Mouse (Mus musculus) kidney, embryonic 16.5 days (tissue): ENCODE measurements around the gene Lrriq4. TPM values are rescaled to one million over a fixed set of nuclear protein-coding genes. Genes with fewer than 3 reads are reported as not detected.

Experiments
- ATAC-seq: fragments of 200-750 bp; cut with Nextera tagmentation; 2 replicates; pipeline ENCODE4 v1.8.0; 2017; ENCODE audit warnings: moderate TSS enrichment; ENCODE audit not compliant: low FRiP score, low TSS enrichment
- H3K27ac ChIP-seq: fragments of 300-500 bp; sonication (generic); 2 replicates; pipeline ENCODE4 v1.5.1; 2014; ENCODE audit warnings: low read length
- H3K27me3 ChIP-seq: fragments of 300-500 bp; sonication (generic); 2 replicates; pipeline ENCODE4 v1.6.1; 2014; ENCODE audit warnings: low read length, control low read depth, mixed read lengths; ENCODE audit not compliant: insufficient read depth
- H3K36me3 ChIP-seq: fragments of 300-500 bp; sonication (generic); 2 replicates; pipeline ENCODE4 v1.6.1; 2014; ENCODE audit warnings: low read length, control low read depth, mixed read lengths; ENCODE audit not compliant: insufficient read depth
- H3K4me1 ChIP-seq: fragments of 300-500 bp; sonication (generic); 2 replicates; pipeline ENCODE4 v1.6.1; 2014; ENCODE audit warnings: low read length, control low read depth, mixed read lengths; ENCODE audit not compliant: insufficient read depth
- H3K4me2 ChIP-seq: fragments of 300-500 bp; sonication (generic); replicated peaks from 2 replicates; pipeline ENCODE4 v1.6.1; 2014; ENCODE audit warnings: low read depth, low read length
- H3K4me3 ChIP-seq: fragments of 300-500 bp; sonication (generic); 2 replicates; pipeline ENCODE4 v1.5.1; 2014; ENCODE audit warnings: mild to moderate bottlenecking, low read length
- H3K9ac ChIP-seq: fragments of 300-500 bp; sonication (generic); replicated peaks from 2 replicates; pipeline ENCODE4 v1.6.1; 2014; ENCODE audit warnings: low read length
- H3K9me3 ChIP-seq: fragments of 300-500 bp; sonication (generic); 2 replicates; pipeline ENCODE4 v1.6.1; 2016; ENCODE audit warnings: low read length, control low read depth
- WGBS: fragments of 180-500 bp; shearing (Covaris S2); extraction: QIAGEN DNeasy Blood & Tissue Kit; methylation state at CpG from one replicate; pipeline ENCODE4 v1.1.7; 2014; 5-methylcytosine and 5-hydroxymethylcytosine counted together
- polyA plus RNA-seq: library from polyadenylated mRNA; unstranded; fragments of >200 nt; fragmentation: Nextera tagmentation; extraction: Ambion mirVana; gene quantifications from 2 replicates; pipeline ENCODE4 v1.2.1, GENCODE M21; 2015

Gene Lrriq4
- polyA plus RNA-seq, 1 experiment from 2014 or later: 0.11 TPM

DNA sequence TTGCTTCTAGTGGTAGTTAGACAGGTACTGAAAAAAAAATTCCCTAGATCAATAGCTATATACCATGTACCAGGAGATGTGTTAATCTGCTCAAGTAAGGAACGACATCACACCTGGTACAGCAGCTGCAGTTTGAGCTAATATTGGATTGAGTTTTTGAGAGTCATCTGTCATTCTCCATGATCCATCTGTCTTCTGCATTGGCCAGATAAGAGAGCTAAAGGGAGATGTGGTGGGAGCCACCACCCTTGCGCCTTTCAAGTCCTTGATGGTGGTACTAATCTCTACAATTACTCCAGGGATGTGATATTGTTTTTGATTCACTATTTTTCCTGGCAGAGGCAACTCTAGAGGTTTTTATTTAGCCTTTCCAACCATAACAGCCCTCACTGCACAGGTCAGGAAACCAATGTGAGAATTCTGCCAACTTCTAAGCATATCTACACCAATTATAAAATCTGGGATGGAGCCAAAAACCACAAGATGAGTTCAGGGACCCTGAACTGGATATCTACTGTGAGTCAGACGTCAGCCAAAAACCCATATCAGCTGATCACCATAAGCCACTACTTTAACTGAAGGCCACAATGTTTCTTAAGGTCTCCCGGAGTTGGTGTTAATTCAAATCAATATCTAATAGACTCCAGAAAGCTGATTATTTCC is 62.4 kb downstream of the Lrriq4 start:
- Histone ChIP-seq H3K9ac (no peak overlapping the region), H3K4me3 (no peak overlapping the region), H3K9me3 (no peaks in the 10 kb centered on the region), H3K27me3 (no peaks in the 10 kb centered on the region), H3K27ac (no peak overlapping the region), H3K36me3 (no peaks in the 10 kb centered on the region), H3K4me2 (no peak overlapping the region), H3K4me1 (no peaks in the 10 kb centered on the region)
- WGBS: 75% methylated on average over 4 of the region's 4 CpGs
- ATAC-seq: no peak

DNA sequence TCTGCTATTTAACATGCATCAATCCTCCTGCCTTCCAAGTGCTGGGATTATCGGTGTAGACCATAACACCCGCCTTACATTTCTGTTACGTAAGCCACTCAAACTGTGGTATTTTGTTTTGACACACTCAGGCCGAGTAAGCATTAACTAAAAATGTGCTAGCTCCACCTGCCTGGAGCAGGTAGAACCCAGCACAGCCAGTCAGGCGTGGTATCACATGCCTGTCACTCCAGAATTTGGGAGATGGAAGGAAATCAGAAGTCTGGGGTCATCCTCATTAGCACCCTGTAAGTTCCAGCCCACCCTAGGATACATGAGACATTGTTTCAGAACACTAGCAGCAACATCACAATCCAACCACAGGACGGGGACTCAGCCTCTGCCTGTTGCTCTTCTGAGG is 65.9 kb downstream of the Lrriq4 start:
- Histone ChIP-seq H3K4me2 (no peak overlapping the region), H3K27ac (no peak overlapping the region), H3K9ac (no peak overlapping the region), H3K27me3 (no peaks in the 10 kb centered on the region), H3K4me3 (no peak overlapping the region), H3K9me3 (no peaks in the 10 kb centered on the region), H3K36me3 (no peaks in the 10 kb centered on the region), H3K4me1 (no peaks in the 10 kb centered on the region)
- ATAC-seq: no peak
- 71% methylated on average over 6 of the region's 6 CpGs for WGBS

DNA sequence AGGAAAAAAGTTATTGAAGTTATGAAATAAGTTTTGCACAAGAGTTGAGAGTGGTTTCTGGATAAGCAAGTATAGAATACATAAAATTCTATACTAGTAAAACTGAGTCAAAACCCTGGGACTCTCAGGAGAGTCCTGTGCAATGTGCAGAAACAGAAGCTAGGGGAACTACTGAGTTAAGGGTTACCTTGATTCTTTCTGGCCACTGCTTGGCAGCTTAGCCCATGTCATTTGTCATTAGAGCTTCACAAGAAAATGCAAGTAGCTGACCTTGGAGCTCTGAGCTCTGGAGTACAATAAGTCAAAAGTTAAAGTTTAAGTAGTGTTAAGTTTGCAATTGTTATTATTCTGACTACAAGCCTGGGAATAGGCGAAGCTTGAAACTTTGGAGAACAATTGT is 69.0 kb downstream of the Lrriq4 start:
- Histone ChIP-seq H3K36me3 (no peaks in the 10 kb centered on the region), H3K27ac (no peak overlapping the region), H3K9ac (no peak overlapping the region), H3K27me3 (no peaks in the 10 kb centered on the region), H3K4me2 (no peak overlapping the region), H3K9me3 (no peaks in the 10 kb centered on the region), H3K4me1 (no peaks in the 10 kb centered on the region), H3K4me3 (no peak overlapping the region)
- WGBS: 67% methylated on average over 1 of the region's 1 CpGs
- ATAC-seq: no peak

DNA sequence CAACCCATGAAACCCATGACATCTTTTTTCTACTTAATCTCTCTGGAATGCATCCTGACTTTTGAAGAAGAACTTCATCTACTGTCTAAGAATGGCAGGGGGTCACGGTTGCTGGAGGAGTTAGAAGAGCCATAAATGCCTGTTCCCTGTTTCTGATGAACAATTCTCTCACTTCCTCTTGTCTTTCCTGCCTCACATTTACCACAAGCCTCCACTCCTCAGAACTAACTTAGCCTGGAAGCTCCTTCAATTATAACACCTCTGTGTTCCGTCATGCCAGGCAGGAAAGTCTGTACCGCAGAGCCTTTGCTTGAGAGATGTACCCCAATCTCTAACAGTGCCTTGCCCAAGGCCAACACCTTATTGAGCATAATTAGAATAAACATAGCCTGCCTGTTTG is 74.3 kb downstream of the Lrriq4 start:
- no peak for ATAC-seq
- H3K9me3 ChIP-seq: no peaks in the 10 kb centered on the region
- 86% methylated on average over 3 of the region's 3 CpGs for WGBS
- H3K27ac ChIP-seq: no peak overlapping the region
- H3K4me1 ChIP-seq: no peaks in the 10 kb centered on the region
- H3K9ac ChIP-seq: no peak overlapping the region
- no peaks in the 10 kb centered on the region for H3K27me3 ChIP-seq
- no peak overlapping the region for H3K4me2 ChIP-seq
- H3K36me3 ChIP-seq: no peaks in the 10 kb centered on the region
- H3K4me3 ChIP-seq: no peak overlapping the region

Other genes with a start within 250 kb of the Lrriq4 start
- gene Mecom, start 96.5 kb upstream of the Lrriq4 start, polyA plus RNA-seq: 78.3 and 80.4 TPM in 2 replicates
- 0.07 TPM in 1 of 2 replicates, not detected in the other for gene Actrt3, start 44.6 kb upstream of the Lrriq4 start, polyA plus RNA-seq
- gene Mynn, start 42.4 kb upstream of the Lrriq4 start, polyA plus RNA-seq: 41.9 and 42.6 TPM in 2 replicates
- gene Lrrc34, start 3.4 kb downstream of the Lrriq4 start, polyA plus RNA-seq: 2.4 and 2.9 TPM in 2 replicates
- 0.27 and 0.35 TPM in 2 replicates for gene Lrrc31, start 55.3 kb downstream of the Lrriq4 start, polyA plus RNA-seq
- gene Samd7, start 101.8 kb downstream of the Lrriq4 start, polyA plus RNA-seq: not detected in 2 replicates
- 63.4 and 74.4 TPM in 2 replicates for gene Sec62, start 148.4 kb downstream of the Lrriq4 start, polyA plus RNA-seq
- gene Gpr160, start 211.4 kb downstream of the Lrriq4 start, polyA plus RNA-seq: 16.9 and 17.1 TPM in 2 replicates